Mouse (Mus musculus) ovary, postnatal 14 days (tissue): ENCODE results near the gene H2-M10.3.
"Not testable (repeated sequence)": the region's sequence is repeated elsewhere in the genome, so short reads cannot be mapped to it uniquely, and the experiment has no call there.

Source experiments
- DNase-seq: peaks from one replicate; pipeline ENCODE4 v3.0.0; 2022; ENCODE audit warnings: low spot score

H2-M10.3 gene

DNA sequence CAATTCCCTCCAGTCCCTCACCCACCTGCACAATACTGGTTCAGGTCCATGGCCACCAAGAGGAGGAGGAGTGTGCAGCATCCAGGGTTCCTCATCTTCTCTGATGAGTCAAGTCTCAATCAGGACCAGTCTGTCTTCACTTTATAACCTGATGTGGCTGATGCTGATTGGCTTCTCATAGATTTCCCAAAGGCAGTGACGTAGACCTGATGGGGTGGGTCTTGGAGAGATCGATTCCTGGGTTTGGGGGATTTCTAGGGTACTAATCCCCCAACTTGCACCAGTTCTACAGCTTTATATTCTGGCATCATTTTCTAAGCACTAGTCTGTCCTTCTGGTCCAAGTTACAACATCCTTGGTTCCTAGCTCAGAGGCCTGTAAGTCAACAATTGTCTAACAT lies at the start of gene H2-M10.3:
TSS of gene H2-M10.3 (minus strand) at position 101 of the 400 bp plus-strand sequence.
- DNase-seq, result not testable (repeated sequence)

DNA sequence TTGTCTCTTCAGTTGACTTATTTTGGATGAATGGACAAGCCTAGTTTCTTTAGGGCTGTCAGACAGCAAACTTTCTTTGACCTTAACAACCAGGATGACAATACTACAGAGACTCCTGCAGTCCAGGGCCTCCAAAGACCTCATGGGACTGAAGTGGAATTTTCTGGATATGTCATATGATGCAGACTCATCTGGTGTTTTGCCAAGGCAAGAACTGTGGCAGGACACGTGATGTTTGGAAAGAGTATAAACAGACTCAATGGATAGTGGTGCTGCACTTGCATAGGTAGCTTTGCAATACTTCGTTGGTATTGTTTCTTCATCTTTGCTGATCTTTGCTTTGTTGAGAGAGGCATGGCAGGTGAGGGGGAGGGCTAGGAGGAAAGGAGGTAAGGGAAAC lies 49.2 kb upstream of the H2-M10.3 start:
- no peak for DNase-seq

DNA sequence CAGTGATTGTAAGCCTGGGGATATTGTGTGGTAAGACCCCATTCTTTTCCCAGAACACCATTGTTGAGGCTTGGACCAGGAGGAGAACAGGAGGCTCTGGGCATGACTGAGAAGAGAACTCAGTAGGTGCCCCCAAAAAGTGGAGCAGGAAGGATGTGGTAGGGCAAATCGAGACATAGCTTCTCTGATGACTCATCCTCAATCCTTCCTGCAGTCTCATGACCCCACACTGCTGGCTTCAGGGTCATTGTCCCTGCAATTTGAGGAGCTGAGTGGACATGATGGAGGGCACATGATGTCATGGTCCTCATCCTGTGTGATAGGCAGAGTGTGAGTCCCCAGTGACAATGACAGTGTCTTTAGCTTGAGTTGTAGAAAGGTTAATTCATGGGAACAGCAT lies 47.2 kb upstream of the H2-M10.3 start:
- DNase-seq, result no peak

DNA sequence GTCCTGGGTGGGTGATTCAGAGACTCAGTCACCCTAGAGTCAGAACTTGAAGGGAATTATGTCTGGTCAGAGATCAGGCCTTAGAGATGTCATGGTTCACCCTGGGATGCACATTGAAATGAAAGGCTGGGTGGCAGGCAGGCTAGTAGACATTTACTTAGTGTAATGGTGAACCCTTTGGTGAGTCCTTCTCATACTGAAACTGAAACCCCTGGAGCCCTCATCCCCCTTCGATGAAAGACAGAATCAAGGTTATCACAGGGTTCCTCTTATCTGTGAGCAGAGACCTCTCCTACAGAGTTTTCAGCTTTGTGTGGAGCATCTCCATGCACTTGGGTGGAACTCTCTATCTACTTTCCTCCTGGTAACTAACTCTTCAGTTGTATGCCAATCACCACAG lies 46.1 kb upstream of the H2-M10.3 start:
- no peak for DNase-seq

DNA sequence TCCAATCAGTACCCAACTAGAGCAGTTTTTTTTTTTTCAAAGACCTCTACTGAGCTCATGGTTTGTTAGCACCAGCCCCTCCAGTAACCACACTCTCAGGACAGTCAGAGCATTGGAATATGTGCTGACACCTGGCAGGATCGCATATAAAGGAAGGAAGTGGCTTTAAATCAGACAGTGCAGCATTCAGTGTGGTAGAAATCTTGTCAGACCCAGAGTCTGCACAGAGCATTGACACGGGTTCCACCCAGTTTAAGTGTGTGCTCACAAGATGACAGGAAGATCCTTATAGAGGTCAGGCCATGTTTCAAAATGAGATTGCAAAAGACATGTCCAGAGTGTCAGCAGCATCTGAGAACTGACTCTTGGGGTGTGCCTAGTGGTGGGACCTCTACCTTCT lies 21.7 kb upstream of the H2-M10.3 start:
- DNase-seq, result no peak

DNA sequence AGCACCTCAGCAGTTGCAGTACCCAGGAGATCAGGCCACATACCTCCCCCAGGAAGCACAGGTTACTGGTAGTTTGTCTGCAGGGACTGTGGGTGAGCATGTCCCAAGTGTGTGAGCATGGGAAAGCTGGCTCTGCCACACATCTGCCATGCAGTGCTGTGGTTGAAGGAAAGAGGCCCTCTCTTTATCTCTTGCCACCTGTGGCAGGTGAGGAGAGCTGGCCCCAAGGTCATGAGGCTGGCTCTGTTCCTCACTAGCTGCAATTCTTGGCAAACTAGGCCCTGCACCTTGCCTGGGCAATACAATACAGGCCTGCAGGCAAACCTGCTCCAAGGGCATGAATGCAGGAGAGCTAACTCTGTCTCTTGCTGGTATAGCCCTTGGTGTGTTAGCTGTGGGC lies 5.8 kb downstream of the H2-M10.3 start:
- DNase-seq, result not testable (repeated sequence)

DNA sequence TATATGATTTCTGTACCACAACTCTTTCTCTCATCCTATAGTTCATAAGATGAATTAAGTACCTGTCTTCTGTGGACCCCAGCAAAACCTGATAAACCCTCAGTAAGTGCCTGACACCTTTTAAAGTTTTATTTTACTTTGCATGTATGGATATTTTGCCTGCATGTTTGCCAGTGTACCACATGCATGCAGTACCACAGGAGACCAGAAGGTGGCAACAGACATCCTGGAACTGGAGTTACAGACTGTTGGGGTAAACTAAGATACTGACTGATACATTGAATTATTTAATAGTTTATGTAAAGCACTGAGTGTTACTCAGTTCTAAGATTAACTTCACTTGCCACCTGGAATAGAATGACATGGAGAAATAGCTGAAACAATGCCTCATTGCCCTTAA lies 10.7 kb downstream of the H2-M10.3 start:
- DNase-seq, result peak; percentile 27

DNA sequence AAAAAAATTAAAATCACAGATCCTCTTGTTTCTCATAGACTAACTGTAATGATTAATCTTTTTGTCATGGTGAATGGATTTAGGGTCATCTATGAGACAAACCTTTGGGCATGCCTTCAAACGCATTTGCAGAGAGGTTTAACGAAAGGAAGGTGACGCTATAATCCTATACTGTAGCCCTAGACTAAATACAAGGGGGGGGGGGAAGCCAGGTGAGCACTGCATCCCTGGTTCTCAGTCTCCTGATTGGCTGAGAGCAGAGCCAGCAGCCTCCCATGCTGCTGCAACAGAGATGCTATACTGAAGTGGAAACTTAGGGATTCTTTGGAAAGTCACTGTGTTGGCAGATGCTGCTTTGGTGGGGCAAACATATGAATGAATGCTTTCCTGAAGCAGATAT lies 12.5 kb downstream of the H2-M10.3 start:
- DNase-seq, result no peak

DNA sequence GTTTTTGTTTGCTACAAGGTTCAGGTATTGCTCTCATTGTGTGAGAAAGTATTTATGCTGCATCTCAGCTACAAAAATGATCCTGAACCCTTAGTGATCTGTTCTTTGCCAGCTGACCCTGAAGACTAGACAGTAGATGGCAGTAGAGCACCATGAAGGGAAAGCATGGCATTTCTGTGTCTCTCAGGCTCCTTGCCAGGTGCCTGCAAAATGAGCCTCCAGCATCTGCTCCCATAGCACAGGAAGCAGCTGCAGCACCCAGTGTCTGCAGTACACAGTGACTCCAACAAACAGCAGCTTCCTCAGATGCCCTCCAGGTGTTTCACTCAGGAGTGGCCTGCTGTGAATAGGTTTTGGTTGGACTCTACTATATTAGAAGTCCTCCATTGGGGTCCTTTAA lies 12.9 kb downstream of the H2-M10.3 start:
- peak; percentile 51 for DNase-seq

DNA sequence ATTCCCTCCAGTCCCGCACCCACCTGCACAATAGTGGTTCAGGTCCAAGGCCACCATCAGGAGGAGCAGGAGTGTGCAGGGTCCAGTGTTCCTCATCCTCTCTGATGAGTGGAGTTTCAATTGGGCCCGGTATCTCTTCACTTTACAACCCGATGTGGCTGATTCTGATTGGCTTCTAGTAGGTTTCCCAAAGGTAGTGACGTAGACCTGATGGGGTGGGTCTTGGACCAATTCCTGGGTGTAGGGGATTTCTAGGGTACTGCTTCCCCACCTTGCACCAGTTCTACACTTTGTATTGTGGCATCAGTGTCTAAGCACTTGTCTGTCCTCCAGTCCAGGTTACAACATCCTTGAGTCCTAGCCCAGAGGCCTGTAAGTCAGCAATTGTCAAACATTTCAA lies 42.2 kb downstream of the H2-M10.3 start, which contains the start of gene H2-M10.1:
TSS of gene H2-M10.1 (minus strand) at position 101 of the 400 bp plus-strand sequence.
- DNase-seq, result no peak

DNA sequence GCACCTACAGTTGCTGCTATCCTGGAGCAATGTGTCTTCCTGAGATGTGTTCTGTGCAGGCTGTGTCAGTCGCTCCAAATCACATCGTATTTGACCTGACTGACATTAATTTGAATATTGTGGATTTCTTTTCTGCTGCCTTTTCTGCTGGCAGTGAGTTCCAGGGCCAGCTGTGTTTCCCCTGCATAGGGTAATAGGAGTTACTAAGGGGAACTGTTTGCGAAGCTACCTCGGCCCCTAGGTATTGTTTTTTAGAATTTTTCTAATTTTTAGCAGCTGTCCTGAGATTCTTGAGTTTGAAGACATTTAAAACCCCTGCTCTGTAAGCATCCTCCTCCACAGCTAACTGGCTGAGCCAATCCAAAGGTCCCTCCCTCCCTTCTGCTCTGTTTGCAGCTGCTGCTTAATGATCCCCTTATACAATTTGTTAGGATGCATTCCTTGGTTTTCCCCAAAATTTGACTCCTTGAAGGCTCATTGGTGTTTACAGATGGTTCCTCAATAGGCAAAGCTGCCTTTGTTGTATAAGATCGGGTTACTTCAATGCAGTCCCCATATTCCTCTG lies 52.4 kb downstream of the H2-M10.3 start:
- DNase-seq, result no peak

DNA sequence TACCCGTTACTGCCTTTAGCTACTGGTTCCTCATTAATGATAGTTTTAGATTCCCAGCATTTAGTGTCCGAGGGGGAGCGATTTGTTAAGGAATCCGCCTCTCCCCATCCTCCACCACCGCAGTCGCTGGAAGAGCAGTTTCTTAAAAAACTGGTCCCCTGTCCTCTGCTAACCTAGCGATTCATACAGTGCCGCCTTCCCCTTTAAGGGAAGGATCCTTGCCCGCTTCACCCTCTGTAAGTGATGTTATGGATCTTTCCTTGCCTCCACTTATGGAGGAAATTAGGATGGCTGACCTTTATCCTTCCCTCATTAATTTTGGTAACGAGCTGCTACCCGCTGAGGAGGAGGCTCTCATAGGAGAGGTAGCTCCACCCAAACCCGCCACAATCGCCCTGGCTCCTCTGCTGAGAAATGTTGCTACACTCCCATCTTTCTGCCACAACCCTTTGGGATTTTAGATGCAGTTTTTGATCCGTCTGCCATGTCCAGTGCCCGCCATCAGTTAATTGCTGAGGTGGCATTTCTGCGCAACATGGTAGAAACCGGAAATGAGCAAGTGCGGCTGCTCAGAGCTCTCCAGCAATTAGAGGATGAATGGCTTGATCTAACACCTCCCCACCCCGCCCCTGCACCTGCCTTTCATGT lies 53.1 kb downstream of the H2-M10.3 start:
- peak; percentile 14 for DNase-seq
